ENCODE assay signal across 8 mouse cellular contexts in the genomic region with DNA sequence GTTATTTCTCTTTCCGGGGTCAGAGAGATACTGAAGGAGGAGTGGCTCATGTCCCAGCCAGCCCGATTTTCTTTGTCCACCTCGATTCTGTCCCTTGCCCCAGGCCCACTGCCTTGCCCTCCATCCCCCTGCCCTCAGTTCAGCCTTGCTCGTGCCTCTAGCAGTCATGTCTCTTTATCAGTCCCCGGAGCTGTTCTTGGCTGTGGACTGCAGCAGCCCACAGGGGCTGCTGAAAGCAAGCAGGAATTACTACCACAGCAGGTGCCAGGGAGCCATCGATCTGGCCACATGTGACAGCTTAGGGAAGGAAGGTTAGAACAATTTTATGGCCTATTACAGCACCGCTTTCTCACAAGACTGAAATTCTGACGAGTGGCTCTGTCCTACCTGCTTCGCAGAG.
DNase-seq lines count a peak whose midpoint lies in the region; ATAC-seq and TF ChIP-seq lines count a peak whose summit lies in the region.

No protein-coding gene starts in this region.

- no peaks in the 10 kb centered on the region for H3K79me2 ChIP-seq in heart, adult 2 months (replicated peaks; ENCODE audit: control insufficient read depth, insufficient read depth, low read length)

- TF ChIP-seq POLR2A in heart, adult 2 months (IDR thresholded peaks at IDR 0.05; ENCODE audit: insufficient read depth, low read depth, low read length) = no peak

- no peaks in the 10 kb centered on the region for H3K27me3 ChIP-seq in heart, embryonic 10.5 days (ENCODE audit: insufficient read depth, poor library complexity, severe bottlenecking)
- H3K27me3 ChIP-seq in heart, adult 2 months (ENCODE audit: control insufficient read depth, insufficient read depth, low read length) = no peaks in the 10 kb centered on the region
- no peaks in the 10 kb centered on the region for H3K27me3 ChIP-seq in megakaryocyte, embryonic 14.5 days (replicated peaks)
- H3K27me3 ChIP-seq in limb, embryonic 11.5 days (ENCODE audit: control insufficient read depth, insufficient read depth, low read length) = no peaks in the 10 kb centered on the region
- no peaks in the 10 kb centered on the region for H3K27me3 ChIP-seq in stomach, embryonic 16.5 days (ENCODE audit: control insufficient read depth, insufficient read depth, low read length)
- H3K27me3 ChIP-seq in forebrain, embryonic 16.5 days (replicated peaks; ENCODE audit: control insufficient read depth, insufficient read depth, low read length) = peaks cover 5% of the 10 kb centered on the region

- intact Hi-C loops in heart, adult 2 months (cut with DNase I) = no loop called here

- H3K9me3 ChIP-seq in heart, embryonic 10.5 days = no peaks in the 10 kb centered on the region
- no peaks in the 10 kb centered on the region for H3K9me3 ChIP-seq in megakaryocyte, embryonic 14.5 days
- no peaks in the 10 kb centered on the region for H3K9me3 ChIP-seq in limb, embryonic 11.5 days (ENCODE audit: control insufficient read depth, low read length)
- no peaks in the 10 kb centered on the region for H3K9me3 ChIP-seq in stomach, embryonic 16.5 days (replicated peaks; ENCODE audit: control insufficient read depth, low read length)
- no peaks in the 10 kb centered on the region for H3K9me3 ChIP-seq in forebrain, embryonic 16.5 days (ENCODE audit: control insufficient read depth, low read length)

- H3K9ac ChIP-seq in heart, adult 2 months (ENCODE audit: low read depth, low read length) = no peak overlapping the region
- H3K9ac ChIP-seq in limb, embryonic 11.5 days (ENCODE audit: low read length) = no peak overlapping the region
- no peak overlapping the region for H3K9ac ChIP-seq in stomach, embryonic 16.5 days (ENCODE audit: low read length)
- no peak overlapping the region for H3K9ac ChIP-seq in forebrain, embryonic 16.5 days (replicated peaks; ENCODE audit: low read depth, low read length)

- 60% methylated on average over 9 of the region's 9 CpGs for WGBS in heart, embryonic 10.5 days
- 41% methylated on average over 9 of the region's 9 CpGs for WGBS in heart, adult 2 months
- 37% methylated on average over 9 of the region's 9 CpGs for WGBS in limb, embryonic 11.5 days
- 61% methylated on average over 9 of the region's 9 CpGs for WGBS in stomach, embryonic 16.5 days
- 58% methylated on average over 9 of the region's 9 CpGs for WGBS in forebrain, embryonic 16.5 days

- no peak for TF ChIP-seq CTCF in heart, adult 2 months (IDR thresholded peaks at IDR 0.05)

- no peaks in the 10 kb centered on the region for H3K36me3 ChIP-seq in heart, embryonic 10.5 days
- no peaks in the 10 kb centered on the region for H3K36me3 ChIP-seq in heart, adult 2 months (ENCODE audit: control insufficient read depth, insufficient read depth, low read length)
- H3K36me3 ChIP-seq in megakaryocyte, embryonic 14.5 days (replicated peaks; ENCODE audit: low read length) = no peaks in the 10 kb centered on the region
- H3K36me3 ChIP-seq in limb, embryonic 11.5 days (ENCODE audit: control insufficient read depth, insufficient read depth, low read length) = no peaks in the 10 kb centered on the region
- H3K36me3 ChIP-seq in stomach, embryonic 16.5 days (ENCODE audit: control insufficient read depth, insufficient read depth, low read length) = no peaks in the 10 kb centered on the region
- no peaks in the 10 kb centered on the region for H3K36me3 ChIP-seq in forebrain, embryonic 16.5 days (ENCODE audit: control insufficient read depth, insufficient read depth)

- 0 out of 2 replicates have a peak overlapping the region, but pooled peaks have one; percentile 0 for H3K27ac ChIP-seq in heart, embryonic 10.5 days
- no peak overlapping the region for H3K27ac ChIP-seq in heart, adult 2 months
- H3K27ac ChIP-seq in limb, embryonic 11.5 days (replicated peaks; ENCODE audit: low read depth, low read length) = no peak overlapping the region
- H3K27ac ChIP-seq in stomach, embryonic 16.5 days (ENCODE audit: low read length) = no peak overlapping the region
- H3K27ac ChIP-seq in forebrain, embryonic 16.5 days (ENCODE audit: low read length) = no peak overlapping the region

- TF ChIP-seq EP300 in heart, adult 2 months (IDR thresholded peaks at IDR 0.05; ENCODE audit: insufficient read depth, low read depth, low read length) = no peak

- no peak for ATAC-seq in megakaryocyte, adult 5-6 weeks (ENCODE audit: poor library complexity, severe bottlenecking)
- peak; percentile 50; the same call in 1 of the 2 replicates for ATAC-seq in limb, embryonic 11.5 days (ENCODE audit: insufficient number of reproducible peaks, low FRiP score, low TSS enrichment, low read depth)
- peak; percentile 25; the same call in 1 of the 2 replicates for ATAC-seq in stomach, embryonic 16.5 days (ENCODE audit: insufficient read depth, low FRiP score)
- no peak for ATAC-seq in forebrain, embryonic 16.5 days

- H3K4me3 ChIP-seq in heart, embryonic 10.5 days = no peak overlapping the region
- no peak overlapping the region for H3K4me3 ChIP-seq in heart, adult 2 months
- H3K4me3 ChIP-seq in megakaryocyte, embryonic 14.5 days (replicated peaks) = peak overlapping the region; percentile 39
- no peak overlapping the region for H3K4me3 ChIP-seq in limb, embryonic 11.5 days (ENCODE audit: low read depth, low read length)
- no peak overlapping the region; the same call in 1 of the 2 replicates for H3K4me3 ChIP-seq in stomach, embryonic 16.5 days (replicated peaks; ENCODE audit: low read length)
- no peak overlapping the region for H3K4me3 ChIP-seq in forebrain, embryonic 16.5 days (replicated peaks; ENCODE audit: low read length)

- no peak for DNase-seq in heart, embryonic 10.5 days (ENCODE audit: low spot score)
- no peak for DNase-seq in heart, adult 2 months
- peak; percentile 40 for DNase-seq in limb, embryonic 11.5 days (ENCODE audit: low spot score)
- no peak for DNase-seq in frontal cortex, postnatal 14 days (ENCODE audit: low spot score in 2 of 2)

- no peak overlapping the region for H3K4me2 ChIP-seq in limb, embryonic 11.5 days (ENCODE audit: low read depth, severe bottlenecking)
- H3K4me2 ChIP-seq in stomach, embryonic 16.5 days (ENCODE audit: low read depth, low read length) = peak overlapping the region; percentile 34; the same call in 1 of the 2 replicates
- H3K4me2 ChIP-seq in forebrain, embryonic 16.5 days (ENCODE audit: low read length) = no peak overlapping the region

- H3K4me1 ChIP-seq in heart, embryonic 10.5 days = 0 out of 2 replicates have a peak, but pooled peaks cover 3% of the 10 kb centered on the region
- H3K4me1 ChIP-seq in heart, adult 2 months (ENCODE audit: control insufficient read depth, insufficient read depth, low read length) = no peaks in the 10 kb centered on the region
- H3K4me1 ChIP-seq in megakaryocyte, embryonic 14.5 days = no peaks in the 10 kb centered on the region
- peaks cover 5% of the 10 kb centered on the region; the same call in 1 of the 2 replicates for H3K4me1 ChIP-seq in limb, embryonic 11.5 days (ENCODE audit: control insufficient read depth, insufficient read depth, low read length)
- H3K4me1 ChIP-seq in stomach, embryonic 16.5 days (ENCODE audit: control insufficient read depth, insufficient read depth, low read length) = no peaks in the 10 kb centered on the region
- peaks cover 26% of the 10 kb centered on the region for H3K4me1 ChIP-seq in forebrain, embryonic 16.5 days (replicated peaks; ENCODE audit: control insufficient read depth, insufficient read depth, low read length)

Comparison
In these comparisons a context has a peak if more than half of its experiments do, and no peak if none do; other contexts are left out.
1. ATAC-seq: peak in limb, embryonic 11.5 days (single experiment) and stomach, embryonic 16.5 days (single experiment); none in megakaryocyte, adult 5-6 weeks (single experiment) and forebrain, embryonic 16.5 days (single experiment).